Mouse (Mus musculus) myocyte (in vitro differentiated cells): ENCODE results near the gene Zbtb49.

ENCODE experiments used
- CEBPB ChIP-seq: IDR thresholded peaks from 2 replicates; pipeline ENCODE4 v1.6.1; 2011; ENCODE audit warnings: mild to moderate bottlenecking, moderate library complexity; ENCODE audit not compliant: poor library complexity, insufficient read depth, severe bottlenecking
- MAX ChIP-seq: IDR thresholded peaks from one replicate; pipeline ENCODE4 v1.6.1; 2011; ENCODE audit warnings: low read depth, mild to moderate bottlenecking, control low read depth
- MYOD1 ChIP-seq, 3 experiments: IDR thresholded peaks; one replicate each; pipeline ENCODE4 v1.6.1; 2011; ENCODE audit warnings: control low read depth in 2 of 3, low read depth in 2 of 3, mild to moderate bottlenecking in 2 of 3, moderate library complexity in 1 of 3; ENCODE audit not compliant: insufficient read length in 2 of 3, control insufficient read depth in 1 of 3
- MYOG ChIP-seq, 3 experiments: IDR thresholded peaks; one replicate each; pipeline ENCODE4 v1.6.1; 2011; ENCODE audit warnings: control low read depth in 2 of 3, low read depth in 2 of 3, mild to moderate bottlenecking in 2 of 3; ENCODE audit not compliant: insufficient read length in 2 of 3, control insufficient read depth in 1 of 3, insufficient read depth in 1 of 3
- POLR2A ChIP-seq: IDR thresholded peaks from one replicate; pipeline ENCODE4 v1.6.1; 2011; ENCODE audit warnings: low read depth, mild to moderate bottlenecking, control low read depth, moderate library complexity; ENCODE audit not compliant: insufficient read length
- POLR2AphosphoS2 ChIP-seq: IDR thresholded peaks from one replicate; pipeline ENCODE4 v1.6.1; 2011; ENCODE audit warnings: low read depth, control low read depth; ENCODE audit not compliant: insufficient read length
- REST ChIP-seq: IDR thresholded peaks from one replicate; pipeline ENCODE4 v1.6.1; 2011; ENCODE audit warnings: mild to moderate bottlenecking, control low read depth, moderate library complexity; ENCODE audit not compliant: insufficient read depth, insufficient read length
- SRF ChIP-seq: IDR thresholded peaks from one replicate; pipeline ENCODE4 v1.6.1; 2011; ENCODE audit warnings: low read depth; ENCODE audit not compliant: control insufficient read depth, insufficient read length
- TCF12 ChIP-seq: IDR thresholded peaks from one replicate; pipeline ENCODE4 v1.6.1; 2011; ENCODE audit warnings: mild to moderate bottlenecking, control low read depth; ENCODE audit not compliant: poor library complexity, insufficient read depth, severe bottlenecking
- TCF3 ChIP-seq: IDR thresholded peaks from one replicate; pipeline ENCODE4 v1.6.1; 2011; ENCODE audit warnings: low read depth, control low read depth; ENCODE audit not compliant: insufficient read length
- USF1 ChIP-seq: IDR thresholded peaks from one replicate; pipeline ENCODE4 v1.6.1; 2011; ENCODE audit warnings: low read depth, mild to moderate bottlenecking, control low read depth, moderate library complexity

DNA sequence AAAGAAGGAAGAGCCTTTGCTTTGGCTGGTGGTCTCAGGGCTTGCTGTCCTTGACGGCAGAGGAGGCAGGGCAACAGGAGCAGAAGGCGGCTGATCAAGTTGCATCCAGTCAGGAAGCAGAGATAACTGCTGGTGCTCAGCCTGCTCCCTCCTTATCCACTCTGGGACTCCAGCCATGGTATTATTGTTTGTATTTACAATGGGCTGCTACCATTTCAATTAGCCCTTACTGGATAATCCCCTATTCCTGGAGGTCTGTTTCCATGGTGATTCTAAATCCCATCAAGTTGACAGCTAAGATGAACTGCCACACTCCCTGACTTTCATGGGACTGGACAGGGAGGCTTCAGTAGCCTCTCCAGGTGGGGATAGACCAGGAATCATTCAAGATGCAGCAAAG is 25.3 kb downstream of the Zbtb49 start:
- no peak for TF ChIP-seq POLR2A
- no peak for TF ChIP-seq SRF
- TF ChIP-seq MAX: no peak
- TF ChIP-seq TCF3: no peak
- no peak for TF ChIP-seq USF1
- TF ChIP-seq CEBPB: no peak
- no peak for TF ChIP-seq TCF12
- no peak for TF ChIP-seq POLR2AphosphoS2
- no peak for TF ChIP-seq REST
- TF ChIP-seq MYOD1 (IDR thresholded peaks at IDR 0.05; ENCODE audit: control insufficient read depth in 1 of 3, insufficient read length in 2 of 3, low read depth in 2 of 3): no peak
- TF ChIP-seq MYOG (IDR thresholded peaks at IDR 0.05; ENCODE audit: control insufficient read depth in 1 of 3, insufficient read depth in 1 of 3, insufficient read length in 2 of 3, low read depth in 2 of 3): no peak
